Mouse (Mus musculus): Measurements from ENCODE around the gene Zfp455.
"Not testable (repeated sequence)": the region's sequence is repeated elsewhere in the genome, so short reads cannot be mapped to it uniquely, and the experiment has no call there.

The Zfp455 gene

DNA sequence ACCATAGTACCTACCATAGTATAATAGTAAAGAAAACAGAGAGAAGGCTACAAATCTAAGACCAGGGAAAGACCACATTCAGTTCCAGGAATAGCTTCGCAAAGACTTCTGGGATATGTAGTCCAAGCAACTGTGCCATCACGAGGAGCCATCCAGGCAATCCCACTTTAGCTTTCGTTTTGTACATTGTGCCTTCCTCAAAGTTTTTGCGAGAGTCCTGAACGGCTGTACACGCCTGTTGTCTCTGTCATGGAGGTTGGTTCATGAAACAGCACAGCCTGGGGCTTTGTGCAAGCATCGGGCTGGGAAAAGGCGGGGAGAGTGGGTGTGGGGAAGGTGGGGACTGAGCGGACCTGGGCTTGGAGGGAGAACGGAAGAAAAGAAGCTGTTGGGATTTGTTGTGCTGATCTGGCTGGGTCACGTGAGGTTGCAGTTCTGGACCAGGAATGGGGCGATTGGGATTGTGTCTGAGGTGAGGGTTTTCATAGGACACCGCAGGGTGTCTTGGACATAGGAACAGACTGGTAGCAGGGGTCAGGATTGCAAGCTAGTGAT lies at the start of gene Zfp455:
Zfp455 (plus strand) TSS at position 167 of the 555 bp plus-strand sequence.
- peak in 1 of 2 experiments; percentile 21 for DNase-seq

DNA sequence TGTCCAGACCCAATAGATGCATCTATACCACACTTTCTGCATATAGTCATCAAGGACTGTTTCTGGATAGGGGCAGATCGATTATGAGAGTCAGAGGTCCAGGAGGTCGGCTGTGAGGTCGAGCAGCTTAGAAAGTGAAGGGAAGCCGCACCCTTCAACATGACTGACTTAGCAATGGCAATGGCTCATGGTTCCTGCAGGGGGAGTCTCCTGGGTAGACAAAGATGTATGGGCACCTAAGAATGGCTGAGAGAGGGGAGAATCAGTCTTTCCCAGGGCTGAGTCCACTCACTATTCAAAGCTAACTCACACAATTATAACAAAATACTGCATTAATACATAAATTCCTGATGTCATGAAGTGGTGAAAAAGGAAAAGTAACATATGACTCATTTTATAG lies 28.2 kb upstream of the Zfp455 start:
- DNase-seq = not testable (repeated sequence)

DNA sequence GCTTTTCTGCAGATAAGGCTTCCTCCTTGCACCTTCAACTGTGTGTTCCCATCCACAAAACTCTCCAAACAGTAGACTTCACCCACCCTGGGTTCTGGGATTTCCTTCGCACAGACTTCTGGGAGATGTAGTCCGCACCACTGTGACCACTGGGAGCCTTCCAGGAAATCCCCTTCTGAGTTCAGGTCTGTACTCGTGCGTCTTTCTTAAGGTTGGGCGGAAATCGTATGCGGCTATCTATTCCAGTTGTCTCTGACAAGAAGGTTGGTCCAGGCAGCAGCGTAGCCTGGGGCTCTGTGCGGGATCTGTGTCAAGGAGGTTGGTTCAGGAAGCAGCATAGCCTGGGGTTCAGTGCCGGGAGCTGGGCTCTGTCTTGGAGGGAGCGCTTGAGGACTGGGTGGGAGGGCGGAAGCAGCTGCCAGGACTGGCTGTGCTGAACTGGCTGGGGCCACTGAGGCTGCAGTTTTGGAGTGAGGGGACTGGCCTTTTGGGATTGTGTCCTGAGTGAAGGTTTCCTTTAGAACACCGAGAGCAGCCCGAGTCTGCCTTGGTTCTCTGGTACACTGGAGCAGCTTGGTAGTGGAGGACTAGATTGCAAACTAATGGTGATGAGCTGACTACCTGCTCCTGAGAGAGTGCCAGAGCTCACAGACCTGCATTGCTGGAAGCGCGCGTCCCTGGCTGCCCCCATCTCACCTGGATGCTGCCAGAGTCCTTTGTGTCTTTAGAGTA lies 21.1 kb upstream of the Zfp455 start, which contains the start of gene Rsl1:
Rsl1 (plus strand) TSS at position 192 of the 732 bp plus-strand sequence.
- peak; percentile 61 to 68 for DNase-seq

DNA sequence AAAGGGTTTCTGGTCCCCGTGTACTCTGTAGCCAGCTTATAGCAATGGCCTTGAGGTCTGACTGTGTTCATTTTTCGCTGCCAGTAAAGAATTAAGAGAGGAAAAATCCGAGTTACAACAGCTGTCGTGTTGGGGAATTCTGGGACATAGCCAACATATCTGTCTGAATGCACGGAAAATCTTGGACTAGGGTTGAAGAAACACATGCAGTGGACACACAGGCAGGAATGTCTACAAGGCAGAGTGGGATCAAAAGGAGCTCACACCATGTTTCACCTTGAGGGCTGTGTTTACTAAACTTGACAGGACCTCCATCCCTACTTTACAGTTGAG lies 20.6 kb upstream of the Zfp455 start:
- no peak for DNase-seq

DNA sequence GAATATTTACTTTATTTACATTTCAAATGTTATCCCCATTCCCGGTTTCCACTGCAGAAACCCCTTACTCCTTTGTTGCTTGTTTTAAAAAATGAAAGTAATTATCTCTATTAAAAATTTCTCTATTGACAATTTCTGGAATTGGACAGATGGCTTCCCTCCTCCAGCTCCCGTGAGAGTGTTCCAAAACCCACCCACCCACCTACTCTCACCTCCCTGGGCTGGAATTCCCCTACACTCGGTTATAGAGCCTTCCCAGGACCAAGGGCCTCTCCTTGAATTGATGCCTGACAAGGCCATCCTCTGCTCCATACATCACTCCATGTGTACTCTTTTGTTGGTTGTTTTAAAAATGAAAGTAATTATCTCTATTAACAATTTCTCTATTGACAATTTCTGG lies 7.3 kb downstream of the Zfp455 start:
- DNase-seq = no peak

DNA sequence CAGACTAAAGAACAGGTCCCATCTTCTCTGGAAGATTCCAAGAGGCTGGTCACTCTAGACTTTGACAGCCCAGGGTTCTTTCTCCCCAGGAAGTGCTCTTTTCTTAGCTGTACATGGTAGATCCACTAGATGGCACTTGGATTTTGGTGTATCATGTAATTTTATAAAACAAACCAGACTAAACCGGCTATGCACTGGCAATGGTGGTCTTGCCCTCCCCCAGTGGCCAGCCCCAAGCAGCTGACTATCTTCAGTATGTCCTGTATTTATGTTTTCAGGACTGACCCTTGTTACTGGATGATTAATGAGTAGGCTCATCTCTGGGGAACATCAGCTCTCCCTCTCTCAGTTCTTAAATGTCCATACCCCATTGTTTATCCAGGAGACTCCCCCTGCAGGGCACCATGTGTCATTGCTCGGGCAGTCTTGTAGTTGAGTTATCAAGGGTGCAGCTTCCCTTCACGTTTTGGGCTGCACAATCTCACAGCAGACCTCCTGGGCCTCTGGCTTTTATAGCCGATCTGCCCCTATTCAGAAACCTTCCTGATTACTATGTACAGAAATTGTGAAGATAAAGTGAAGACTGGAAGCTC lies 19.8 kb downstream of the Zfp455 start:
- DNase-seq = no peak
